Mouse (Mus musculus): ENCODE results near the gene Naa30.

The Naa30 gene

GRCm38 (mm10) chr14:49226986-49227385 is 55.0 kb downstream of the Naa30 start:
- DNase-seq, result no peak

GRCm38 (mm10) chr14:49231845-49232244 is 59.8 kb downstream of the Naa30 start:
- DNase-seq, result no peak

- peak in 1 of 2 experiments; percentile 43 for DNase-seq
These were observed 62.9 kb downstream of the Naa30 start for GRCm38 (mm10) chr14:49234788-49235515.

GRCm38 (mm10) chr14:49238206-49238605 is 66.2 kb downstream of the Naa30 start:
- peak; percentile 44 to 64 for DNase-seq

All from lung, postnatal 4 days (tissue).